Mouse (Mus musculus) small intestine, adult 2 months (tissue): ENCODE measurements around the gene Abca12.

ENCODE experiments used
- CTCF ChIP-seq: fragments of 200-500 bp; IDR thresholded peaks from 2 replicates; pipeline ENCODE4 v1.5.1; 2012; ENCODE audit warnings: low read depth, mild to moderate bottlenecking, control low read depth, inconsistent platforms, low read length, moderate library complexity, mixed read lengths; ENCODE audit not compliant: insufficient replicate concordance, insufficient read length; ENCODE audit errors: extremely low read depth
- POLR2A ChIP-seq: fragments of 200-500 bp; IDR thresholded peaks from 2 replicates; pipeline ENCODE4 v1.6.1; 2012; ENCODE audit warnings: low read depth, mild to moderate bottlenecking, control low read depth, inconsistent platforms, low read length, moderate library complexity

DNA sequence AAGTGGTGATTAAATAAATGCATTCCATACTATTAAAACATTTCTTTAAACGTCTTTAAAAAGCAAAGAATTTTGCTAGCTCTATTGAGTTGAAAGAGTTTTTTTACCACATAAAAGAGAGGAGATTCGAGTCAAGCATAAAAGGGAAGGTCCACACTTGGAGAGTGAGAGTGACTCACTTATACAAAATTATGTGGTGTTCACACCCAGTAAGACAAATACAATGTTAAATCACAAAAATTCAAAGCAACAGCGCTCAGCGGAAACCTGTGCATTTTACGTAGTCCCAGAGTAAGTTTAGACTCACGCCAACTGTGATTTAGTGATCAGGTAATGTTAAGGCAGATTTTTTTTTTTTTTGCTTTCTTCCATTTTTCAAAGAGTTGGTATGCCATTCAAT is 104.1 kb downstream of the Abca12 start:
- TF ChIP-seq CTCF: no peak
- no peak for TF ChIP-seq POLR2A
